Mouse (Mus musculus) lung, embryonic 15.5 days (tissue): ENCODE data around the gene Nos1ap. TPM values are rescaled to one million over a fixed set of nuclear protein-coding genes. Genes with fewer than 3 reads are reported as not detected.

Experiments
- ATAC-seq: fragments of 200-750 bp; cut with Nextera tagmentation; 2 replicates; pipeline ENCODE4 v1.8.0; 2017; ENCODE audit warnings: moderate number of reproducible peaks, borderline replicate concordance; ENCODE audit not compliant: low FRiP score, low TSS enrichment; ENCODE audit errors: extremely low read depth
- H3K27ac ChIP-seq: fragments of 300-500 bp; sonication (generic); 2 replicates; pipeline ENCODE4 v1.5.1; 2015; ENCODE audit warnings: moderate library complexity, mild to moderate bottlenecking, inconsistent platforms
- H3K27me3 ChIP-seq: fragments of 300-500 bp; sonication (generic); 2 replicates; pipeline ENCODE4 v1.6.1; 2015; ENCODE audit warnings: inconsistent platforms
- H3K36me3 ChIP-seq: fragments of 300-500 bp; sonication (generic); 2 replicates; pipeline ENCODE4 v1.6.1; 2015; ENCODE audit warnings: inconsistent platforms
- H3K4me1 ChIP-seq: fragments of 300-500 bp; sonication (generic); 2 replicates; pipeline ENCODE4 v1.6.1; 2015; ENCODE audit warnings: inconsistent platforms
- H3K4me2 ChIP-seq: fragments of 300-500 bp; sonication (generic); 2 replicates; pipeline ENCODE4 v1.6.1; 2015; ENCODE audit warnings: inconsistent platforms, mild to moderate bottlenecking, moderate library complexity
- H3K4me3 ChIP-seq: fragments of 300-500 bp; sonication (generic); 2 replicates; pipeline ENCODE4 v1.5.1; 2015; ENCODE audit warnings: mild to moderate bottlenecking, inconsistent platforms
- H3K9ac ChIP-seq: fragments of 300-500 bp; sonication (generic); 2 replicates; pipeline ENCODE4 v1.6.1; 2015; ENCODE audit warnings: inconsistent platforms
- H3K9me3 ChIP-seq: fragments of 300-500 bp; sonication (generic); 2 replicates; pipeline ENCODE4 v1.6.1; 2016; ENCODE audit warnings: inconsistent platforms
- WGBS: fragments of 180-500 bp; shearing (Covaris S2); methylation state at CpG from one replicate; pipeline ENCODE4 v1.1.7; 2015; 5-methylcytosine and 5-hydroxymethylcytosine counted together
- polyA plus RNA-seq: library from polyadenylated mRNA; unstranded; fragments of >200 nt; fragmentation: Nextera tagmentation; extraction: Ambion mirVana; gene quantifications from 2 replicates; pipeline ENCODE4 v1.2.1, GENCODE M21; 2015

Gene Nos1ap
- 8.8 and 10.6 TPM in 2 replicates for polyA plus RNA-seq

DNA sequence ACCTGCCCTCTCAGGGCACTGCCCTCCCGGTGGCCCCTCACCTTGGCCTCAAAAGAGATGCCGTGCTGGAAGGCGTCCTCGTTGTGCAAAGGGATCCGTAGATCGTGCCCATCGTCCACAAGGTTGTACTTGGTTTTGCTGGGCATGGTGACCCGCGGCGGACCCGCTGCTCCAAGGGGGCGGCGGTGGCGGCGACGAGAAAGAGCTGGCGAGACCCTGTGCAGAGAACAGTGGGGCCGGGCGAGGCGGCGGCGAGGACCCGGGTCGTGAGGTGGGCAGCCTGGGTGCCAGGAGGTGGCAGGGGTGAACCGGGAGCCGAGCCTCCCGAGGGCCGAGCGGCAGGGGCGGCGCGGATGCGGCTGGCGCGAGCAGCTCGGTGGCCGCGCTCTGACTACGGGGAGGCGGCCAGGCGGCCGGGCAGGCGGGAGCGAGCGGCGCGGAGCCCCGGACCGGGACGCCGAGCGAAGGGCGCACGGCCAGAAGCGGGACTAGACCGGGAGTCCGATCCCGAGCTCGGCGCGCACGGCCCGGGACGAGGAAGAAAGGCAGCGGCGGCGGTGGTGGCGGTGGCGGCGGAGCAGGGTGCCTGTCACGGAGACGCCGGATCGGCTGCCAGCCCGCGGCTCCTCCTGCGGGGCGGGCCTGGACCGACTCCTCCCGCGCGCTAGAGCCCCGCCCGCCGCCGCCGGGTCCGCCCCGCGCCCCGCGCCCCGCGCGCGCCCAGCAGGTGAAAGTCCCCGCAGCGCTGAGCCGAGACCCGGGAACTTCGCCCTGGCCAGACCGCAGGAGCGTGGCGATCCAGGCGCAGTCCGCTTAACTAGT, at the start of gene Nos1ap:
Gene Nos1ap (minus strand): TSS at position 643 of the 822 bp plus-strand sequence.
- Histone ChIP-seq H3K9ac (peak within 1 kb of the TSS; percentile 86), H3K27ac (no peak within 1 kb of the TSS), H3K9me3 (no peaks in the 10 kb centered on the region), H3K27me3 (no peaks in the 10 kb centered on the region), H3K4me3 (peak within 1 kb of the TSS; percentile 87), H3K4me2 (peak within 1 kb of the TSS; percentile 93), H3K4me1 (peaks cover 15% of the 10 kb centered on the region), H3K36me3 (no peaks in the 10 kb centered on the region)
- peak; percentile 92 for ATAC-seq
- 0% methylated on average over 71 of the region's 106 CpGs for WGBS

DNA sequence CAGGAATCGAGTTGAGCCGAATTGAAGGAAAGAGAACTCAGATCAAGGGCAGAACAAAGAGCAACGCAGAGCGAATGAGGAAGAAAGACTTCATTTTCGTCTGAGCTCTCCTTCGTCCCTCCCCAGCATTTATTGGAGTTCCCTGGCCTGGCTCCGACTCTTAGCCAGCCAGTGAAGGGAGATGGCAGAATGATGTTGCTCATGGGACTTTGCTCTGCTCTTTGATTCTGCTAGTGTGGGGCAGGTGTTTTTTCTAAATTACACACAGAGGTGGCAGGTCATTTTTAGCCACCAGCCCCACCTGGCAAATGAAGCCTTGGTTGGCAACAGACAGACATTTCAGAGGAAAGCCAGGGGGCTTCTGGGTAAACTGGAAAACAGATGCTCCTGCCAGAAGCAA, 49.3 kb upstream of the Nos1ap start:
- Histone ChIP-seq H3K36me3 (no peaks in the 10 kb centered on the region), H3K9me3 (no peaks in the 10 kb centered on the region), H3K9ac (no peak overlapping the region), H3K4me1 (peaks cover 5% of the 10 kb centered on the region), H3K27me3 (no peaks in the 10 kb centered on the region), H3K27ac (no peak overlapping the region), H3K4me2 (no peak overlapping the region), H3K4me3 (no peak overlapping the region)
- WGBS = 80% methylated on average over 7 of the region's 7 CpGs
- no peak for ATAC-seq

DNA sequence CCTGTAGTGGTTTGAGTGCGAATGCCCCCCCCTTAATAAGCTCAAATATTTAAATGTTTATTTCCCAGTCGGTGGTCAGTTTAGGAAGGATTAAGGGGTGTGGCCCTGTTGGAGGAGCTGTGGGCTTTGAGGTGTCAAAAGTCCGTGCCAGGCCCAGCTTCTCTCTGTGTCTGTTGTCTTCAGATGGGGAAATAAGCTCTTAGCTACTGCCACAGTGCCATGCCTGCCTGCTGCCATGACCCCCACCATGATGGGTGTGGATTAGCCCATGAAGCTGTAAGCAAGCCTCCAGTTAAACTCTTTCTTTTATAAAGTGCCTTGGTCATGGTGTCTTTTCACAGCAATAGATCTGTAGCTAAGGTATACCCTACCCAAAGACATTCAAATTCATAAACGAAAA, 43.2 kb upstream of the Nos1ap start:
- Histone ChIP-seq H3K9ac (no peak overlapping the region), H3K36me3 (no peaks in the 10 kb centered on the region), H3K4me2 (no peak overlapping the region), H3K27ac (no peak overlapping the region), H3K4me1 (no peaks in the 10 kb centered on the region), H3K4me3 (no peak overlapping the region), H3K9me3 (no peaks in the 10 kb centered on the region), H3K27me3 (no peaks in the 10 kb centered on the region)
- ATAC-seq = no peak
- 59% methylated on average over 4 of the region's 4 CpGs for WGBS

GRCm38 (mm10) chr1:170632385-170632784, 42.7 kb upstream of the Nos1ap start:
- H3K4me2 ChIP-seq = no peak overlapping the region
- peak; percentile 59; the same call in 1 of the 2 replicates for ATAC-seq
- H3K4me3 ChIP-seq = no peak overlapping the region
- no peaks in the 10 kb centered on the region for H3K4me1 ChIP-seq
- H3K9me3 ChIP-seq = no peaks in the 10 kb centered on the region
- WGBS = 15% methylated on average over 3 of the region's 3 CpGs
- H3K36me3 ChIP-seq = no peaks in the 10 kb centered on the region
- H3K27me3 ChIP-seq = no peaks in the 10 kb centered on the region
- H3K9ac ChIP-seq = no peak overlapping the region
- no peak overlapping the region for H3K27ac ChIP-seq

DNA sequence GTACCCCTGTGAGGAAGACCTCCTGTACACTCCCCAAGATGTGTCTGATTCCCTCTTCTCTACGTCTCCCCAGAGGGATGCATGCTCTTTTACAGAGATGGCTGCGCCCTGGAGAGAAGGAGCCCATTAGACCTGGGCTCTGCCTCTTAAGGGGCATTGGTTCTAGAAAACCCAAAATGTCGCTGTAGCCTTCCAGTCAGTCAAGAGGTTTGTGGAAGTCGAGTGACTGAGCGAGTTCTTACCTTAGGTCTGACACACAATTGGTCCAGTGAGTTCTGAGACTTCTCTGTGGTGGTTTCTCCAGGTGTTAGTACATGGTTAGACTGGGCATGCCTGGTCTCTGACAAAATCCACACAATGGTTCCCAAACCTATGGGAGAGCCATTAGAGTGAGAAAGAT, 41.9 kb upstream of the Nos1ap start:
- Histone ChIP-seq H3K4me3 (no peak overlapping the region), H3K27me3 (no peaks in the 10 kb centered on the region), H3K36me3 (no peaks in the 10 kb centered on the region), H3K9ac (no peak overlapping the region), H3K4me1 (no peaks in the 10 kb centered on the region), H3K9me3 (no peaks in the 10 kb centered on the region), H3K27ac (no peak overlapping the region), H3K4me2 (no peak overlapping the region)
- WGBS = 85% methylated on average over 5 of the region's 5 CpGs
- no peak for ATAC-seq

DNA sequence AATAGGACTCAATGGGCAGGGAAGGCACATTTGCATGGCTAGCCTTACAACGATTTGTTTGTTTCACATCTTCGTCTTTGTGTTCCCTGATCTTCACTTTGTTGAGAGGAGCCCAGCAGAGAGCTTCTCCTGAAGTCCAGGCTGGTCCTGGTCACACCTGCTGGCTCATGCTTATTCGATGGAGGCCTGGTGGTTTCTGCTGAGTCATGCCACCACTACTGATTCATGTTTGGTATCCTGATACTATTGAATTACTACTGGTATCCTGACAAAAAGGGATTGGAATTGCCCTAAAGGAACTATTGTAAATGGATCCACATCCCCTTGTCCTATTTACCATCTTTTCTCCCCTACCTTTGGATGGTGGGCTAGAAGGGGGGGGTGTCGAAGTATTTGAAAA, 40.8 kb upstream of the Nos1ap start:
- Histone ChIP-seq H3K27me3 (no peaks in the 10 kb centered on the region), H3K9me3 (no peaks in the 10 kb centered on the region), H3K4me2 (no peak overlapping the region), H3K4me3 (no peak overlapping the region), H3K4me1 (no peaks in the 10 kb centered on the region), H3K36me3 (no peaks in the 10 kb centered on the region), H3K27ac (no peak overlapping the region), H3K9ac (no peak overlapping the region)
- WGBS = 75% methylated on average over 4 of the region's 4 CpGs
- no peak for ATAC-seq

DNA sequence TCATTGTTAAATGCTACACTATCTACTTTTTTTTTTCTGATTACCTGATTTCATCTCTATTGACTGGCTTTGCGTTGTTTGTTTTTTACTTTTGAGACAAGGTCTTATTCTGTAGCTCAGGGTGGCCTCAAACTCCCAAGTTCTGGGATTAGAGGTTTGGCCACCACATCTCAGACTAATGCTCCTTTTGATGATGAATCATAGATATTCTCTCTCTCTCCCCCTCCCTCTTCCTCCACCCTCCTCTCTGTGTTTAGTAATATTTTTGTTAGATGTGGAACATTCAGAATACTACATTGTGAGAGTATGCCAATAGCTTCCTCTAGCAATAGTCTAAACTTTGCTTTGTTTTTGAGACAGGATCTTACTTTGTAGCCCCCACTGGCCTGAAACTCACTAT, 33.8 kb upstream of the Nos1ap start:
- Histone ChIP-seq H3K27me3 (no peaks in the 10 kb centered on the region), H3K9ac (no peak overlapping the region), H3K4me3 (no peak overlapping the region), H3K4me1 (no peaks in the 10 kb centered on the region), H3K4me2 (no peak overlapping the region), H3K9me3 (no peaks in the 10 kb centered on the region), H3K27ac (peak overlapping the region; percentile 70), H3K36me3 (no peaks in the 10 kb centered on the region)
- WGBS = 96% methylated on average over 1 of the region's 1 CpGs
- ATAC-seq = no peak; the same call in 1 of the 2 replicates

- H3K4me1 ChIP-seq = no peaks in the 10 kb centered on the region
- no peak overlapping the region for H3K4me2 ChIP-seq
- H3K4me3 ChIP-seq = no peak overlapping the region
- no peaks in the 10 kb centered on the region for H3K9me3 ChIP-seq
- WGBS = 22% methylated on average over 5 of the region's 5 CpGs
- peak; percentile 96; the same call in 1 of the 2 replicates for ATAC-seq
- H3K27me3 ChIP-seq = no peaks in the 10 kb centered on the region
- H3K27ac ChIP-seq = peak overlapping the region; percentile 70
- H3K36me3 ChIP-seq = no peaks in the 10 kb centered on the region
- H3K9ac ChIP-seq = no peak overlapping the region
These were observed 33.3 kb upstream of the Nos1ap start for GRCm38 (mm10) chr1:170622934-170623333.

DNA sequence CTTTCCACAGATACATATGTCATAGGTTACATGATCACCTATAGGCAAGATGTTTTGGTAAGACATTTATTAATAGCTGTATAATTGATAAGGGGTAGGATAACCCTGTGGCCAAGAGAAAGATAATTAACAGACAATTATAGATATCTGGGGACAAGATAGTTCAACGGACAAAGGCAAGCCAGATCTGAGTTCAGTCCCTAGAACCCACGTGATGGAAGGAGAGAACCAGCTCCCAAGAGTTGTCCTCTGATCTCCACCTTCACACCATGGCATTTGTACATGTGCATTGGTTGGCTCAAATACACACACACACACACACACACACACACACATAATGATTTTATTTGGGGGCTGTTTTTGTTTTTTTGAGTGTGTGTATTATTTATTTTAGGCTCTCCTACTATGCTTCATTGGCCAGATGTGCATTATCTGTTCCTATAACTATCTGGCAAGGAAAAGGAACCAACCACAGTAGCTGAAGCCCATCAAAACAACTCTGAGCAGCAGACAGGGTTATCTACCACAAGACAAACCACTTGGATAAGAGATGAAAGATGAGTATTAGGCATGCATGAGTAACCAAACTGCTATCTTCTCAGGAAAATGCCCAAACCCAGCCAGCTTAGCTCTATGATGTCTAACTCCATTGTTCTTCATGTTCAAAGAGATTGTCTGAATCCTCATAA, 30.2 kb upstream of the Nos1ap start:
- H3K9ac ChIP-seq = no peak overlapping the region
- ATAC-seq = no peak
- 66% methylated on average over 2 of the region's 2 CpGs for WGBS
- H3K27me3 ChIP-seq = no peaks in the 10 kb centered on the region
- H3K36me3 ChIP-seq = no peaks in the 10 kb centered on the region
- no peak overlapping the region for H3K4me3 ChIP-seq
- no peak overlapping the region for H3K27ac ChIP-seq
- H3K4me1 ChIP-seq = no peaks in the 10 kb centered on the region
- H3K4me2 ChIP-seq = no peak overlapping the region
- no peaks in the 10 kb centered on the region for H3K9me3 ChIP-seq

DNA sequence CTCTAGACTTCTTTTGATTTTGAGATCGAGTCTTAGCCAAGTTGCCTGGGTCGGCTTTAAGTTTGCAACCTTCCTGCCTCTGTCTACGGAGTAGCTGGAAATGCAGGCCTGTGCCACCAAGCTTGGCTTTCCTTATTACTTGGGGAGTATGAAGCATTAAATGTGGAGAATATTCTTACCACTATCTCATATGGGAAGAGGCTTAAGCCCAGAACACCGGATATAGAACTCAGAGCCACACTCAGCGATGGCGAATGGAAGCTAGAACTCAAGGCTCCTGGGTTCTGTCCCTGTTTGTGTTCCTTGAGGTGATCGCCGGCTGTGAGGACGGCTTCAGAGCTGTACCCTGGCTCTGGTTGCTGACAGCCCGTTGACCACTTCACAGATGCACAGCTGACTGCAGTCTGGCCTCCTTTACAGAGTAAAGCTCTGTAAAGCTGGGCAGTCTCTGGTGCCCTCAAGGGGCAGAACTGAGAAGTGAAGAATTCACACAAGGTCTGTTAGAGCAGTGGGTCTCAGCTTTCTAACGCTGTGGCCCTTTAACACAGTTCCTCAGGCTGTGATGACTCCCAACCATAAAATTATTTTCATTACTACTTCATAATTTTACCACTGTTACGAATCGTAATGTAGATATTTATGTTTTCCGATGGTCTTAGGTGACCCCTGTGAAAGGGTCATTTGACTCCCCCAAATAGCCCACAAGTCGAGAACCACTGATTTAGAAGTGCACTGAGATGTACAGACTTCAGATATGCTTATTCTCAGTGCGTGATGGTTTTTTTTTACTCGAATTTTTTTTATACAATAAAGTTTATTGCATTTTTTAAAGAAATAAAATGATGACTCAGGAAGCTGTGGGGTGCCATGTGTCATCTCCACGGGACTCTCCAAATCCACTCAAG, 23.6 kb upstream of the Nos1ap start:
- peak; percentile 86 for ATAC-seq
- Histone ChIP-seq H3K9ac (no peak overlapping the region), H3K4me1 (no peaks in the 10 kb centered on the region), H3K9me3 (no peaks in the 10 kb centered on the region), H3K27me3 (no peaks in the 10 kb centered on the region), H3K27ac (no peak overlapping the region), H3K4me2 (no peak overlapping the region), H3K36me3 (no peaks in the 10 kb centered on the region), H3K4me3 (no peak overlapping the region)
- 54% methylated on average over 18 of the region's 18 CpGs for WGBS

DNA sequence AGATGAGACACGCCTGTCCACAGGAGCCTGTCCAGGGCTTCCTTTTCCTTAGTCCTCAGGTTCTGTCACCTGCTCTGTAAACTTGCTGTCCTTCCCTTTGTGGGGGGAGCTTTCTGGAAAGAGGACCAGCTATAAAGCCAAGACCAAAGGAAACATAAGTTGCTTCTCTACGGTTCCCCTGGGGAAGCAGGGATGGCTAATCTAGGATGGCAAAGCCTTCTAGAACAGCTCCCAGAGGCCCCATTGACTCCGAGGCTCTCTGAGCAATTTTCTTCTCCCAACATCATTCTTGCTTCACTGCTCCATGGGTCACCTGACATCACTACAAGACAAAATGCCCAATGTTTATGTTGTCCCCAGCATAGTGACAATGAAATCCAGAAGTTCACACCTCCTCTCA, 22.0 kb upstream of the Nos1ap start:
- no peak overlapping the region for H3K9ac ChIP-seq
- no peaks in the 10 kb centered on the region for H3K36me3 ChIP-seq
- ATAC-seq = no peak
- H3K4me3 ChIP-seq = no peak overlapping the region
- H3K9me3 ChIP-seq = no peaks in the 10 kb centered on the region
- no peaks in the 10 kb centered on the region for H3K27me3 ChIP-seq
- H3K27ac ChIP-seq = no peak overlapping the region
- no peak overlapping the region for H3K4me2 ChIP-seq
- H3K4me1 ChIP-seq = no peaks in the 10 kb centered on the region
- 89% methylated on average over 3 of the region's 3 CpGs for WGBS
